Mouse (Mus musculus) brain, adult 2 months (tissue): ENCODE results near the gene Fcrl6.

Experiments
- DNase-seq: peaks from one replicate; pipeline ENCODE4 v3.0.0; 2011; ENCODE audit warnings: low read depth, low spot score

Fcrl6 gene

DNA sequence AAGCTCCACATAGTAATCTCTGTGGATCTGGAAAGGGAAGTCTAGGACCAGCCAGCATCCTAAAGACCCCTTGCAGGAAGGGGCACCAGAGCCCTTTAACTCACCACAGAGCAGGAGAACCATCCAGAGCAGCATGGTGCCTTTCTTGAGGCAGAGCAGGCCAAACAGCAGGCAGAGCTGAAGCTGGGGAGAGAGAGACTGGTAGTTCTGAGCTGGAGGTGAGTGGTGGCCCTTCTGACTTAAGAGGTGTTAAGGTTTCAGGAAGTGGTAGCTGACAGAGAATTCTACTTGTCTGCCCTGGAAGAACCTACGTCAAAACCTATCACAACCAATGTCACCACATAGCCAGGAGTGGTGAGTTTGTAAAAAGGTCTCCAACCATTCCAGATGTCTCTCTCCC, at the start of gene Fcrl6:
Gene Fcrl6, minus strand, starts transcription at position 226 of the 400 bp plus-strand sequence.
- no peak for DNase-seq

DNA sequence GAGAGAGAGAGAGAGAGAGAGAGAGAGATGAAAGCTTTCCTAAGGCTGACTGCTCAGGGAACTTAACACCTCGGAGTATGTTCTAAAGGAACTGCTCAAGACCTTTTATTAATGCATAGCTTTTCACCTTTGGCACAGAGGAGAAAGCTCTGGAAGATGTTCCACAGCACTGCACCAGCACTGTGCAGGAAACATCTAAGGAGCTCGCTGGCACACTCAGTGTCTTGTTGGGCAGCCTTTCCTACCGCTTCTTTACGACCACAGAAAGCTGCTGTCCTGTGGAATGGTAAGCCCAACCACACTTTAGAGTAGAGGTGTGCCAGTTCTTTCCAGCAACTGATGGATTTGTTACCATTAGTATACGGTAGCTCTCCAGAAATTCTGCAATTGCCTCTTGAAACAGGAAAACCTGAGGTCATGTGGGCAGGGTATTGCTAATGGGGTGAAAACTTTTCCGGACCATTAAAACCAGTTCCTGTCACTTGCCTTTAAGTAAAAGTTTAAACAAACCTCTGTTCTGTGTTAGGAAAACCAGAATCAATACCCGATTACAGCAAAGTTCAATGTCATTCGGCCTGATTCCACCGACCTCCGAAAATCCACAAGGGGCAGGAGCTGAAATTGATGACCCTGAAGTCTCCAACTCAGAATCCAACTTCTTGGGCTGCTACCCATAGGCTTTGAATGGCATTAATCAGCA, 49.1 kb upstream of the Fcrl6 start:
- no peak for DNase-seq

DNA sequence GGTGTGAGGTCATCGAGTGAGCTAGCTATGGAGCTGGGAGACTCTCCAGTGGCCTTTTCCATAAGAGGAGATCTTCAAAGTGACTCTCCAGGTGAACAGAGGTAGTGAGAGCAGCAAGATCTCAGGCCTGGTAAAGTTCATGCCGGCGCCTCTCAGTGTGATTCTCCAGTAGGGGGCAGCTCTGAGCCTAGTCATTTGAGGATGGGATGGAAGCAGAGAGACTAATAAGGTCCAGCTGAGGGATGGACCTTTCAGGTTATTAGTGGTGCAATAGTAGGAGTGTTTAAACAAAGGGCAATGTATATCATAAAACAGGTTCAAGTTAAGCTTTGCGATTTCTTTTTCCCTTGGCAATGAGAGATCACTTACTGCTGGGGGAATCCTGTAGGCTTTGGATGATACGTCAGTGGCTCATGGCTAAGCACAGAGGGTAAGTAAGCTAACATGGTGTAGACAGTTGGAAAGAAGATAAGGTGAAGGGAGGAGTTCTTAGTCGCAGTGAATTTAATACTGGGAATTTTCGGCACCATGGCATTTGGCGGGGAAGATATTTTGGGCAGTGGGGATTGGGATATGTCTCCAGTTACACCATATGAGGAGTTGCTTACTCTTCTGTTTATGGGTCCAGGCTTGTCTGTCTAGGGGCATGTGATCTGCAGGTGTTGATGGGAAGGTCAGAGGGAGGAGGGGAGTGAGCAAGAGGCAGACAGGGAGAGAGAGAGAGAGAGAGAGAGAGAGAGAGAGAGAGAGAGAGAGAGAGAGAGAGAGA, 48.4 kb upstream of the Fcrl6 start:
- peak; percentile 31 for DNase-seq

DNA sequence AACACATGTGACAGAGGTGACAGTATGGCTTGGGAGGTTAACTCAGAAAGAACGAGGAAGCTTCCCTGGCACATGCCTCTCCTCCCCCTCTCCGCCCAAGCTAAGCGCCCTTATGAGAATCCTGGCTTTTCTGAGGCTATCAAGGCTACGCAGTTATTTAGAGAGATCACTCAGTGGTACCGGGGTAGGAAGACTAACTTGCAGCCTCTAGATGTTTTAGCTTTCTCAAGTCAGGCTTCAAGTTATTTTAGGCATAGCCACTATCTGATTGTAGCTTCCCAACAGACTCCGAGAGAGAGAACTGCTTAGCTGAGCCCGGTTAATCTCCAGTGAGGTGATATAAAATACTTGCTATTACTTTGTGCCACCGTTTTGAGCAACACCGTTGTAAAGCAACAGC, 47.0 kb upstream of the Fcrl6 start:
- DNase-seq, result no peak

DNA sequence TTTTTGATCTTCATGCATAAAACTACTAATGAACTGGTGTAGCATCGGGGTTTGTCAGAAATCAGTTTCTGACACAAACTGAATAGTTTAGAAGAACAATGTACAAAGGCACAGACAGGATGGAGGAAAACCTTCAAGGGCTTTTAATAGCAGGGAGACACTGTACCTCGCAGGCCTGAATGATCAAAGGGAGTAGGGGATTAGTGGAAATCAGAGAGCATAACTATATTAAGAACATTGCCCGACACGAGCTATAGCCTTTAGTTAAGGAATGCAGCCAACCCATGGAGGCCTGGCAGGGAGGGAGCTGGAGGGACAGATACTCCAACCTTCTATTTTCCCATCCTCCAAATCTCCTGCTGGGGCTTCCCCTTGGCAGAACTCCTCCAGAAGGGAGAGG, 44.9 kb upstream of the Fcrl6 start:
- no peak for DNase-seq

DNA sequence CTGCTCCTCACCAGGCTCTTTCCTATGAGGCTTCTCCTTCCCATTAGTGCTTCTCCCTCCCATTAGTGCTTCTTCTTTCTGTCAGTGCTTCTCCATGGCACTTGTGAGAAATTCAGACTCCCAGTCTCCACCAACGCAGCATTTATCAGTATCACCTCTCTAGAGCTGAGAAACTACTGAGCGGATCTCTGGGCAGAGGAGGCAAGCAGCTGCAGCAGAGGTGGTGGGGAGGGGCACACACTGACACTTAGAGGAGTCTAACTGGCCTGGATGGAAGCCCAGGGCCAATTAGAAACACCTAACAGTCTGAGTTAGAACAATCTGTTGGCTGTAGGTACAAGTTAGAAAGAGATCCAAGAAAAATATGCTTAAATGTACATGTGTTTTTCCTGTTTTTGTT, 36.4 kb upstream of the Fcrl6 start:
- peak; percentile 57 for DNase-seq

DNA sequence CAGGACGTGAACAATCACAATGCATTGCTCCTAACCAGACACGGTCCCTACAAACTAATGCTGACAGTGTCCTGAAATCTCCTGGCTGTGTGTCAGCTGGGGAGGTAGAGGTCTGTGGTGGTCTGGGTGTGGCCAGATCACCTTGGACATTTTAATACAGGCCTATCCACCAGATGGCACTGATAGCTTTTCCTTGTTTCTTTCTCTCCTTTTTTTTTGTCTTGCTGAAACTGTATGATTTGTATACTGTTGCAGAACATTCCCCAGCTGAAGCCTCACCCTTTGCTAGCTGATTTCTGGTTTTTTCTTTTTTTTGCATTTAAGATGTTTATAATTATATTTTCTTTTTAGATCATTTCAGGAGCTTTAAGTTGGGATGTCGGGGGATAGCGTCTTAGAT, 35.5 kb upstream of the Fcrl6 start:
- no peak for DNase-seq

DNA sequence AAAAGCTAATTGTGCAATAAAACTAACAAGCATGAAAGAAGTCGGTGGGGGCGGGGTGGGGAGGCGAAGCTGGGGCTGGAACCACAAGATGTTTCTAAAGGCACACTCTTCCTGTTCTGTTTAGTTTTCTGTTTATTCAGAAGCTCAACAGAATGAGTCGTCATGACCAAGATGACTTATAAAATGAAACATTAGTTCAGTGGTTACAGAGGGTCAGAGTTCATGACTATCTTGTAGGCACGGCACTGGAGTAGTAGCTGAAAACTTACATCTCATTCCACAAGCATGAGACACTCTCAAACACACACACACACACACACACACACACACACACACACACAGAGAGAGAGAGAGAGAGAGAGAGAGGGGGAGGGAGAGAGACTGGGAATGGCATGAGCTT, 33.9 kb upstream of the Fcrl6 start:
- DNase-seq, result no peak

DNA sequence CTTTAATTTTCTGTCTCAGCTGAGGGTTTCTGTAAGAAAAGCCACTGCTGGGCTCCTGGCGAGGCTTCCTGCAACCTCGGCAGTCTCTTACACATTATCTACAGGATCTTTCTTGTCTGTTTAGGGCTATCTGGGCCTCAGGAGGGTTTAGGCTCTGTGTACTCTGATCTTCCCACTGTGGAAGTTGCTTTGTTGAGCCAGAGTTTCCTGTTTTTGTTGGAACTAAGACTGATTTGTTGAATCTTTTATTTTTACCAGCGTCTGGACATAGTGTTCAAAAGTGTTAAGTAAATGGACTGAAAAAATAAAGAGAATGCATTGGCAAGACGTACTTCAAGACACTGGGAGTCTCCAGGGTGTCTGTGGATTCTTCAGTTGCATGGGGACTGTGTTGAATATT, 32.9 kb upstream of the Fcrl6 start:
- no peak for DNase-seq

DNA sequence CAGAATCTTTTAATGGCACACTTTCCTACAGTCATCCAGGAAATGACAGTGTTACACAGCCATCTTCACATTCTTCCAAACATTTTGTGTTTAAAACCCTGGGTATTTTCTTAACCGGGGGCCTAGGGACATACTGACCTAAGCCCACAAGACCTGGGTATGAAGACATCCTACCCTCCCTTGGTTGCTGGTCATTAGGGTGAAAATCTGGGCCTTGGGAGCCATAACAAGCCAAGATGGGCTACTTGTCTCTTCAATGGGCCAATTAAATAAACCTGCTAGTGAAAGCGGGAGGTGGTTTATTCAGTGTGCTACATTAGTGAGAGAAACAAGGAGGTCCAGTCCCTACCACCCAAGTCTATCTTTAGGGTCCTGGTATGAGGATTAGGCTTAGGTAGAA, 31.8 kb upstream of the Fcrl6 start:
- no peak for DNase-seq

DNA sequence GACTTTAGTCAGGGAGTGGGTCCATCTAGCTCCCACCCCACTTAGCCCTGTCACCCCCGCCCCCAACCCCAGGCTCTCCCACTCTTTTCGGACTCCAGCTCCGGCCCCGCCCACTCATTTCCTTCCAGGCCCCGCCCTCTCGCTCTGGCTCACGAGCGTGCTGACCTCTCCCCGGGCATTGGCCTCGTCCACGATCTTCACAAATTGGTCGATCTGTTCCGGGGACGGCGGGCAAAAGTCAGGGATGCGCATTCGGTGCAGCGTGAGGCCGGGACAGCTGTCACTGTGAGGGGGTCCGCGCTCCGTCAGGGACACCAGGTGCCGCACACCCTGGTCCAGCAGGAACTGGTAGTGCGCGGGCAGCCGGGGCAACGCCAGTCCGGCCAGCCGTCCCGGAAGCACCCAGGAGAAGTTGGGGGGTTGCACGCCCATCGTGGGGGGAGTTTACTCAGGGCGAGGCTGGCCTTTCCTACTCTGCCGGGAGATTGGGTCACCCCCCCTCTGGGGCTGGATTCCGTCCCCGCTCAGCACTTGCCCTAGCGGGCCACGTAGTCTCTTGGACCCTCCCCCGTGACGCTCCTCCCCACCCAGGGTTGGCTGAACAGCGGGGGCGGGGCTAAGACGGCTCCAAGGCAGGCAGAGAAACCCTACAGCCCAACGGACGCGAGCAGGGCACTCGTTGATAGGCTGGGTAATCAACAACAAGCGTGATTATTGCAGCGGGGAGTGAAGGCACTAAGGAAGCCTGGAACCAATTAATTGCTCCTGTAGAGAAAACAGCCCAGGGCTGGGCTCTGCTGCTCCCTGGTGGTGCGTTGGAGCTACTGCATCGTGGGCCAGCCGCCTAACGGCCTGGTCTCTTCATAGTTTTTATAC, 30.3 kb upstream of the Fcrl6 start, which contains the start of gene Dusp23:
Gene Dusp23, minus strand, starts transcription at position 512 of the 876 bp plus-strand sequence.
- peak; percentile 99 for DNase-seq

DNA sequence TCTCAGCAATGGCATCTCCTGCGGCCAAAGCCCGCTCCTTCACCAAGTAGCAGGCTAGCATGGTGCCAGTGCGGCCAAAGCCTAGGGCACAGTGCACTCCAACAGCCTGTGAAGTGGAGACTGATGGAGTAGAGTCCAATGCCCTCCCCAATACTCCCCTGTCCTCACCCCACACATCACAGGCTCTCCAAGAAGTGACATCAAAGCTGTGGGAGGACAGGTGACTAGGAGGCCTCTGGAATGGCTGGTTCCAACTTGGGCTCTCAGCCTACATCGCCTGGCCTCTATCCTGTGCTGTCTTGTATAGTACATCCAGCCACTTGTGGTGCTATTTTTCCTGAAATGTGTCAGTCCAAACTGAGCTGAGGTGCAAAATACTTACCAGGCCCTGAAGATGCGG, 29.4 kb upstream of the Fcrl6 start:
- DNase-seq, result no peak

DNA sequence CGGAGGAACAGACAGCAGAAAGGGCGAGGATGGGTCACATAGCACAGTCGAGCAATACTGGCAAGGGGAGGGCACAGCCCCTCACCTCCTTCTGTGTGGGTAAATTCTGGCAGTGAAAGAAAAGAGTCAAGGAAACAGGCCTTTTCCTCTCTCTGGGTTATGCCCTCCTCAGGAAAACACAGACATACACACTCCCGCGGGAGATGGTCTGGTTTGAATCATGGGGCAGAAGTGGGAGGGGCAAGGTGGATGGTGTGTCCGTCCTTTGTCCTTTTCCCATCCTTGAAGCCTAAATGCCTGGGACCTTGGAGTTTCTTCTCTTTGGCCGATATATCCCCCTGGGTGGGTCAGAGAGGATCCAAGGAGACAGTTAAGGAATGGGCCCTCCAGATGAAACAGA, 27.5 kb upstream of the Fcrl6 start:
- no peak for DNase-seq

DNA sequence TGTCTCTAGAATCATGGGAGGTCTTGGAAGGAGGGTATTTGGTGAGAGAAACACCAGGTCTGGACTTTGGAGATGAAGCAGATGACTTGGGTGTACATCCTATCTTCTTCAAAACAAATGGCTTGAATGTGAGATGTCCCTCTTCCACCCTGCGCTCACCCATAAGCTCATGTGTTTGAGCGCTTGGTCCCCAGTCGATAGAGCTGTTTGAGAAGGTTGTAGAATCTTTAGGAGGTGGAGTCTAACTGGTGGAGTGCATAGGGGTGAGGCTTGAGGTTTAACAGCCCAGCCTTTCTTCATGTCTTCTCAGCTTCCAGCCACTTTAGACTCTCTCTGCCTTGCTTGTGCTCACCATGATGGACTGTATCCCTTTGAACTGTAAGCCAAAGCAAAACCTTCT, 24.0 kb upstream of the Fcrl6 start:
- DNase-seq, result no peak

DNA sequence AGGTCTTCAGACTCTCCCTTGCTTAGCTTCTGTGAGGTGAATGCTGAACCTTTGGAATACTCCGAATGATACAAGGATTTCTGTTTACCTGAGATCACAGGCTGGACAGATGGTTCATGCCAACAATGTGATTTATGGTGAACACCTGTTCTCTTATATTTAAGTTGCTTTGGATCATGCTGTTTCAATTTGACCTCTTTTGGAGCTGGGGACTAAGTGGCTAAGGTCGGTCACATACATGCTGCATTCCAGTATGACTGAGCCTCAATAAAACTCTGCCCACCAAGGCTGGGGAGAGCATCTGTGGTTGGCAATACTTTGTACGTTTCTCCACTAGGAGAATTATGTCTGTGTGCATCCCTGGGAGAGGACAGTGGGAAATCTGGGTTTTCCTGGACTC, 21.7 kb upstream of the Fcrl6 start:
- DNase-seq, result no peak

DNA sequence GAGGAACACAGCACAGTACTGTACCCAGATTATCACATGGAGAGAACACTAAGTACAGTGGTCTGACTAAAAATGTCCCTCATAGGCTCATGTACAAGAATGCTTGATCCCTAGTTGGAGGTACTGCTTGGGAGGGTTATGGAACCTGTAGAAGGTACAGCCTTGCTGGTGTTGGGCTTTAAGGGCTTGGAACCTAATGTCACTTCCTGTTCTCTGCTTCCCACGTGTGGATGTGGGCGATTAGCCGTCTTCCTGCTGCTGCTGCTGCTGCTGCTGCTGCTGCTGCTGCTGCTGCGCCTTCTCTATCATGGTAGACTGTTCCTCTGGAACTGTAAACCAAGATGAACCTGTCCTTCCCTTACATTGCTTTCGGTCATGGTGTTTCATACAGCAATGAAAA, 21.2 kb upstream of the Fcrl6 start:
- DNase-seq, result no peak

DNA sequence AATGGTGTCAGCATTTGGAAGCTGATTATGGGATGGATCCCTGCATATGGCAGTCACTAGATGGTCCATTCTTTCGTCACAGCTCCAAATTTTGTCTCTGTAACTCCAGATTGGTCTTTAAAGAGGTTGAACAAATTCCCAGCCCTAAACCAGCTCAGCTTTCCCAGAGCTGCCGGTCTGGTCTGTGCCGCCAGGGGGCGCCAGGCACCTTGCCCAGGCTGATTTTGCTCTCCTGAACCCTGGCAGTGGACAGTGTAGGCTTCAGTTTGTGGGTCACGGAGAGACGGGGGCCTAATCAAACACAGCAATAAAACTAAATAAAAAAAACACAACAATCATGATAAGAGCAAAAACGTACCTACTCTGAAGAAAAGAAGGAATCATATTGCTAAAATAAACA, 16.9 kb upstream of the Fcrl6 start:
- peak; percentile 70 for DNase-seq

DNA sequence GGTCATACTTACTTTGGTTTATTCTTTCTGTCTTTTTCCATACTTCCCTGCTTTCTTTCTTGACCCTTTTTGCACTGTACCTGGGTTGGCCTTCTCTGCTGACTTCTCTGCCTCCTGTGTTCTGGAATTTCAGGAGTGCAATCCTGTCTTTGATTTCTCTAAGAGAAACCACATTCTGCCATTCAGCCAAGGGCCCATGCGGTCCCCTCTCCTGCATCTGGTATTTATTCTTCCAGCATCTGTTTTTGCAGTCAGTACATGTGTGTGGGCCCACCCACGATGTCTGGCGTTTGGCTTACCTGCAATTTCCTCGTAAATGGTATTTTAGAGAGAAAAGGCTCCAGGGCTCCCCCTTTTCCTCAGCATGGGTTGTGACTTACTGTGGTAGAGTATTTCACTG, 15.8 kb upstream of the Fcrl6 start:
- no peak for DNase-seq

DNA sequence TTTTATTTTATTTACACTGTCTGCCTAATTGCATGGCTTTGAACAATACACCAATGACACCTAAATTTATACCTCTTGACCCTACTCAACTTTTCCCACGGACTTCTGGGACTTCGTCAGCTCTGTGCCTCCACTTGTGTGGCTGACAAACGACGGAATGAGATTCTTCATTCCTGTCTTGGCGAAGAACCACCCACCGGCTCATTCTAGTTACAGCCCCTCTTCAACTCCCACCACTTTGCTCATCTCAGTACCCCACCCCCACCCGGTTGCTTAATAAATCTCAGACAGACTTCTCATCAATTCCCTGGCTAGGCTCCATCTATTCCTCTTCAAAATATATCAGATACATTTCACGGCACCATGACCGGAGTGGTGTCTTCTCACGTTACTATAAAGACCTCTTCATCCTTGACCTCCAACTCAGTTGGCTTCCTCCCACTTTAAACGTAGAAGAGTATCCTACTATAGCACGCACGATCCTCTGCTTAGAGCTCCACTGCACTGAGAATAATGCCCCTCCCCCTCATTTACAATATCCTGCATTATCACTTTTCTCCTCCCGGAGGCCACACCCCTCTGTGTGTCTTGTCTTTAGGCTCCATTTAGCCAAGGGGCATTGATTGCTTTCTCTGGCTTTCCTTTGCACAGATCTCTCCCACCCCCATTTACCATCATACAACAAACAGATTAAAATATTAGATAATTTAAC, 15.2 kb upstream of the Fcrl6 start:
- no peak for DNase-seq

DNA sequence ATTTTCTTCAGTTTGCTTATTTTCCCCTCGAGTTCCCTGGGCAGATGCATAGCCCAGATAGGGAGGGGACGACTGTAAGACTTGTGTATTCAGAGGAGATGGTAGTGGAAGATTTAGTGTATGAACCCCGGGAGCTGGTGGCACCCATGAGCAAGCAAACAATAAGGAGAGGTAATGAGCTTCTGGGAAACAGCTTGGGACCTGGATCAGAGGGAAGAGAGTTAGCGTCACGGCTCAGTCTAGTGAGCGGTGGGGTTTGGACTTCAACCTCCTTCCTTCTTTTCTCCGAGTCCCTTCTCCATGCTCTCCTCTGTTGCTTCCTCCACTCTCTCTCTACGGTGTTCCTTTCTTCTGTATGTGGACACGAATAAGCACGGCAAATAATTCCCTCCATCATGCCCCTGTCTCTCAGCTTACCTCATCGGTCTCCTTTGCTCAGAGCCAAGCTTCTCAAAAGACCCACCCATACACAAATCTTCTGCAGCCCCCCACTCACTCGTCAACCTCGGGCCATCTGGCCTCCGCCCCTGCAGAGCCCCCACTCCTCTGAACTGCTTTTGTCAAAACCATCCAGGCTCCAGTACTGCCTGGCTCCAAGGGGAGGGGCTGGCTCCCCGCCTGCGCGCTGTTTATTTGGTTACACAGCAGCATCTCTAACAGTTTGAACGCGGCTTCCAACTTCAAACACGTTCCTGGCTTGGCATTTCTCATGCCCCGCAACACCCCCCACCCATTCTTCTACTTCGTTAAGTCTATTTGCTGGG, 14.4 kb upstream of the Fcrl6 start:
- peak; percentile 57 for DNase-seq

DNA sequence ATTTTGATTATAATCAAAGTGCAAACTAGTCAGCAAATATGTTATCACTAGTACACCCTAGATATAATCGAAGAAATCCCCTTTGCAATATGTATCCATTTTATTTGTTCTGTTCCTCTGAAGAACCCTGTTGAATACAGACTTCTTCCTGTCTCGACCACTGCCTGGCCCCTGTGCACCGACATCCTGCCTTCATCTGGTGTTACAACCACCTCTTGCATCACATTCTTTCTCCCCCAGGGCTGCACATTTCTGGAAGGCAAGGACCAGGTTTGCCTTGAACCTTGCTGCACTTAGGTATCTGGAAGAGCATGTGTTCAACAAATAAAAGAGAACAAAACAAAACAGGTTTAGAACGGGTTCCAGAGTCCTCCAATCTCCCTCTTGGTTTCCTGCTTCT, 13.1 kb upstream of the Fcrl6 start:
- DNase-seq, result no peak
